Mouse (Mus musculus) small intestine, adult 2 months (tissue): ENCODE data around the gene Ints1.

ENCODE experiments used
- CTCF ChIP-seq: fragments of 200-500 bp; IDR thresholded peaks from 2 replicates; pipeline ENCODE4 v1.5.1; 2012; ENCODE audit warnings: low read depth, mild to moderate bottlenecking, control low read depth, inconsistent platforms, low read length, moderate library complexity, mixed read lengths; ENCODE audit not compliant: insufficient replicate concordance, insufficient read length; ENCODE audit errors: extremely low read depth
- POLR2A ChIP-seq: fragments of 200-500 bp; IDR thresholded peaks from 2 replicates; pipeline ENCODE4 v1.6.1; 2012; ENCODE audit warnings: low read depth, mild to moderate bottlenecking, control low read depth, inconsistent platforms, low read length, moderate library complexity

DNA sequence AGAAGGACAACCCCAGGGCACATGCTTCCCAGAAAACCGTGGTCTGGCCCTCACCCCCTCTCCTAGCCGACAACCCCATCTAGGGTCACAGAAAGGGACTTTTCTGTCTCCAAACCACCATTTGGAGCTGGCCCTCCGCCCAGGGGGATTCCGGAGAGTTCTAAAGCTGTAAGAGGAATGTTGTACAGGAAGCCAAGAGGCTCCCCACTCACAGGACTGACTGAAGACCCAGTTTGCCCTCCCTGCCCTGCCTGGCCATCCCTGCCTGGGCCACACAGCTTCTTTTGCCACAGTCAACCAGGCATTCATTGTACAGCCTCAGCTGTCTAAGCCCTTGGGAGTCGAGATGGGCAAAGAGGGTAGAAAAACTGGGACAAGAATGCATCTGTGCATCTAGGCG, 56.9 kb downstream of the Ints1 start:
- TF ChIP-seq CTCF (no peak), POLR2A (no peak)
